1 mouse cellular context compared by ENCODE assay signal in genomic region chr19:57877343-57877742, GRCm38 (mm10).
TF ChIP-seq lines count a peak whose summit lies in the region.

No protein-coding gene starts in this region.

TF ChIP-seq in ES-E14, 5 proteins besides CTCF, POLR2A, EP300 and RAD21:
- TF ChIP-seq ZC3H11A (IDR thresholded peaks at IDR 0.05; ENCODE audit: borderline replicate concordance, low read depth, low read length) = no peak
- TF ChIP-seq ZNF384 (IDR thresholded peaks at IDR 0.05; ENCODE audit: low read depth, low read length) = no peak
- TF ChIP-seq MAFK (IDR thresholded peaks at IDR 0.05; ENCODE audit: insufficient read depth, low read depth, low read length) = no peak
- no peak for TF ChIP-seq CHD2 (IDR thresholded peaks at IDR 0.05; ENCODE audit: low read depth, low read length)
- no peak for TF ChIP-seq HCFC1 (IDR thresholded peaks at IDR 0.05; ENCODE audit: borderline replicate concordance, insufficient read depth, low read length)
TF ChIP-seq in ES-E14: peak in this region for 0.
